Mouse (Mus musculus) forebrain, embryonic 13.5 days (tissue): ENCODE data around the gene Lrrc2. TPM values are rescaled to one million over a fixed set of nuclear protein-coding genes. Genes with fewer than 3 reads are reported as not detected.

Experiments
- microRNA-seq: library from miRNA; unstranded; fragments of <30 nt; microRNA quantifications from one replicate; pipeline ENCODE4, GENCODE M21; 2016
- polyA plus RNA-seq: library from polyadenylated mRNA; unstranded; fragments of >200 nt; fragmentation: Nextera tagmentation; extraction: Ambion mirVana; gene quantifications from 2 replicates; pipeline ENCODE4 v1.2.1, GENCODE M21; 2015

Gene Lrrc2
- polyA plus RNA-seq, 1 experiment from 2014 or later: 0.34 TPM

Small RNA genes lying within 50 kb of the gene (microRNA-seq; reads per million reads assigned to microRNA genes)
- gene Gm24269: not detected

Other genes starting within 250 kb of the Lrrc2 start
- gene Myl3, start 209.7 kb upstream of the Lrrc2 start, polyA plus RNA-seq: 0.40 and 1.8 TPM in 2 replicates
- 5.5 and 5.9 TPM in 2 replicates for gene Pth1r, start 204.4 kb upstream of the Lrrc2 start, polyA plus RNA-seq
- not detected in 2 replicates for gene Prss42, start 153.4 kb upstream of the Lrrc2 start, polyA plus RNA-seq
- gene Prss44, start 137.6 kb upstream of the Lrrc2 start, polyA plus RNA-seq: not detected in 2 replicates
- not detected in 2 replicates for gene Prss43, start 124.9 kb upstream of the Lrrc2 start, polyA plus RNA-seq
- gene Prss45, start 117.0 kb upstream of the Lrrc2 start, polyA plus RNA-seq: not detected in 2 replicates
- not detected in 2 replicates for gene Prss46, start 107.0 kb upstream of the Lrrc2 start, polyA plus RNA-seq
- gene Prss50, start 93.6 kb upstream of the Lrrc2 start, polyA plus RNA-seq: 0.11 and 0.15 TPM in 2 replicates
- 0.62 and 0.90 TPM in 2 replicates for gene Als2cl, start 71.7 kb upstream of the Lrrc2 start, polyA plus RNA-seq
- gene Tmie, start 71.4 kb upstream of the Lrrc2 start, polyA plus RNA-seq: 0.16 and 0.22 TPM in 2 replicates
- gene Fam240a, start 34.7 kb upstream of the Lrrc2 start, polyA plus RNA-seq: not detected in 2 replicates
- not detected in 2 replicates for gene Tdgf1, start 5.4 kb upstream of the Lrrc2 start, polyA plus RNA-seq
- not detected in 2 replicates for gene Rtp3, start 39.0 kb downstream of the Lrrc2 start, polyA plus RNA-seq
- gene Ltf, start 67.7 kb downstream of the Lrrc2 start, polyA plus RNA-seq: 0.81 TPM in 1 of 2 replicates, not detected in the other
- 0.65 and 0.81 TPM in 2 replicates for gene Ccrl2, start 106.0 kb downstream of the Lrrc2 start, polyA plus RNA-seq
- gene Lrrfip2, start 166.0 kb downstream of the Lrrc2 start, polyA plus RNA-seq: 40.4 and 42.1 TPM in 2 replicates